Mouse (Mus musculus) ES-E14 (cell line): ENCODE measurements around the gene Rprd1b.

Experiments
- HCFC1 ChIP-seq: IDR thresholded peaks from 2 replicates; pipeline ENCODE4 v1.6.1; 2012; ENCODE audit warnings: low read length, inconsistent platforms, borderline replicate concordance; ENCODE audit not compliant: insufficient read depth
- ZNF384 ChIP-seq: IDR thresholded peaks from 2 replicates; pipeline ENCODE4 v1.6.1; 2012; ENCODE audit warnings: low read depth, low read length, inconsistent platforms

GRCm38 (mm10) chr2:158161761-158162160, 133.5 kb downstream of the Rprd1b start:
- no peak for TF ChIP-seq HCFC1
- TF ChIP-seq ZNF384, result no peak
